Mouse (Mus musculus): ENCODE measurements around the gene Zfpl1.

DNA sequence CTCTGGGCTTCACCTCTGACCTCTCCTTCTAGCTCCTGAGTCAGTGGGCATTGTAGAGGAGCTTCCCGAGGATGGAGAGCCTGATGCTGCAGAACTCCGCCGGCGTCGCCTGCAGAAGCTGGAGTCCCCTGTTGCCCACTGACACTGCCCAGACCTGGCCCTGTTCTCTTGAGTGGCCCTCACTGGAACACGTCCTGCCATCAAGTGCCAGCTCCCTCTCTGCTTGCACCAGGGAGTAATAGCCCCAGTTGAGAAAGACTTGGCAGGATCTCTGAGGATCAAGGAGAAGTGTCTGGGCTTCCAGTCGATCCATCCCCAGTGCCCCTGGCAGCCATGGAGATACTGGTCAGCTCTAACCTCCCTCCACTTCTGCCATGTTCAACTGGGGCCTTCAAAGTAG, 32.2 kb downstream of the Zfpl1 start:
- TF ChIP-seq CTCF (IDR thresholded peaks at IDR 0.05; ENCODE audit: low read depth) (no peak), EP300 (IDR thresholded peaks at IDR 0.05; ENCODE audit: low read depth) (no peak)

Measured in heart, postnatal 0 days (tissue).